Mouse (Mus musculus) splenic B cell, adult 2 months (primary cell): ENCODE data around the gene Ffar3.
"Not testable (repeated sequence)": the region's sequence is repeated elsewhere in the genome, so short reads cannot be mapped to it uniquely, and the experiment has no call there.

Experiments
- DNase-seq: peaks from one replicate; pipeline ENCODE4 v3.0.0-alpha.2; 2011; ENCODE audit warnings: low read depth, low spot score
- H3K27me3 ChIP-seq: 2 replicates; pipeline ENCODE4 v1.6.1; 2012; ENCODE audit warnings: mild to moderate bottlenecking, low read length, moderate library complexity, mixed read lengths; ENCODE audit not compliant: control insufficient read depth, poor library complexity, insufficient read depth, severe bottlenecking
- H3K36me3 ChIP-seq: 2 replicates; pipeline ENCODE4 v1.6.1; 2012; ENCODE audit warnings: mild to moderate bottlenecking, low read length, moderate library complexity, mixed read lengths; ENCODE audit not compliant: control insufficient read depth, poor library complexity, insufficient read depth, severe bottlenecking

Gene Ffar3

DNA sequence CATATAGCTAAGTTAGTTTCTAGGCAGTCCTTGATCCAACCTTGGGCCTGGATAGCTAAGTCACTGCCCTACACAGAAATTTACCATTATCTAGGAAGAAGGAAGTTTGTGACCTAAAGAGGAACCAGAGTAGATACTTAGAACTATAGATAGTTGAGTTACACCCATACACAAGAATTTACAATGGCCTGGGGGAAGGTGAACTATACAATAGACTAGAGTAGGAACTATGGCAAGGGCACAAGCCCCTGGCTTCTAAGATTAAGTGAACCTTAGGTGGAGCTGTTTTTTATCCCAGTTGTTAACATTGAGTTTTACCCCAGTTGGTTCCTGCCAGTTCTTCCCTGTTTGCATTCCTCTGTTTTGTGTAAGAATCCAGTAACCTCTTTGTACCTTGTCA, 27.1 kb downstream of the Ffar3 start:
- DNase-seq = not testable (repeated sequence)

DNA sequence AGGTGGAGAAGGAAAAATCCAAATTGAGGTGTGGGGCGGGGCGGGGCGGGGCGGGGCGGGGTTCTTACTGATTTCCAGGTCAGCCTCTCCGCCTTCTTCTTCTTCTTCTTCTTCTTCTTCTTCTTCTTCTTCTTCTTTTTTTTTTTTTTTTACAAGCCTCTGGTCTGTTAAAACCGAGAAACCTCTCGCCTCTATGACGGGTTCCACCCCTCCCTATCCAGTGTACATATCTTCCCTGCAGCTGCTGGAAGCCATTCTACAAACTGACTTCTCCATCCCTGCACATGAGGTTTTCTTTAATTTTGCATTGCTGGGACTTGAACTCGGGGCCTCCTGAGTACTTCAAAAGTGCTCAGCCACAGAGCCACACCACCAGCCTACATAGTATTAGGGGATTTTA, 29.3 kb downstream of the Ffar3 start:
- DNase-seq = no peak
- H3K36me3 ChIP-seq = no peaks in the 10 kb centered on the region
- H3K27me3 ChIP-seq = no peaks in the 10 kb centered on the region

More for the DNA sequence above, 27.1 kb downstream of the Ffar3 start:
- H3K36me3 ChIP-seq, H3K27me3 ChIP-seq: not testable (repeated sequence)

DNA sequence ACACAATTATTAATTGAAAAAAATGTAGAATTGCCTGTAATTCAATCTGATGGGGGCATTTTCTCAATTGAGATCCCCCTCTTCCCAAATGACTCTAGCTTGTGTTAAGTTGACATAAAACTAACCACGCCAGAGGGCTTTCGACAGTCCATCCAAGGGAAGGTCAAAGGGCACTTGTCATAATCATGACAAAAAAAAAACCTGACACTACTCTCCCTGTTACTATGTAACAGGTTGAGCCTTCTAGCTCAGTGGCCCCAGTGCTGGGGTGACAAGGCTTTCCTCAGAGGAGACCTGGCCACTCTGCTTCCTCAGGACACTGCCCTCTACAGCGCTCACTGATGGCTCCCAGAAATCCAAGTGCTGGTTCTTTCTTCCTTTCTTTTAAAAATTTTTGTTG, 31.7 kb downstream of the Ffar3 start:
- DNase-seq = no peak
- H3K36me3 ChIP-seq = no peaks in the 10 kb centered on the region
- H3K27me3 ChIP-seq = no peaks in the 10 kb centered on the region

DNA sequence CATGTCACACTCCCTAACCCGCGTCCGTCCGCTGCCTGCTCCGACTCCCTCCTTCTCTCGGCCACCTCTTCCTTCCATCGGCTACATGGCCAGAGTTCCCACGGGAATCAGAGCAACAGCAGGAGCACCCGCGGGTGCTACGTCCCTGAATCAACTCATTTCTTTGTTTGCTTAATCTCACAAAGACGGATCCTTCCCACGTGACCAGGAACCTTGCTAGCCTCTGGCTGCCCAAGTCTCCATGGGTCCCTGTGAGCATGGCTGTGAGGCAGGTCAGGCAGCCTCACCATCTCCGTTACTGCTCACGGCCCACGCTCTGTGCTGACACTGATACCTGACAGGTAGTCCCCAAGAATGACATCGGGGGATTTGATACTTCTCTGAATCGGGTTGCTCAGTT, 32.3 kb downstream of the Ffar3 start, which contains the start of gene Ffar2:
Ffar2 (minus strand) TSS at position 101 of the 400 bp plus-strand sequence.
- DNase-seq = no peak
- Histone ChIP-seq H3K27me3 (no peaks in the 10 kb centered on the region), H3K36me3 (no peaks in the 10 kb centered on the region)

DNA sequence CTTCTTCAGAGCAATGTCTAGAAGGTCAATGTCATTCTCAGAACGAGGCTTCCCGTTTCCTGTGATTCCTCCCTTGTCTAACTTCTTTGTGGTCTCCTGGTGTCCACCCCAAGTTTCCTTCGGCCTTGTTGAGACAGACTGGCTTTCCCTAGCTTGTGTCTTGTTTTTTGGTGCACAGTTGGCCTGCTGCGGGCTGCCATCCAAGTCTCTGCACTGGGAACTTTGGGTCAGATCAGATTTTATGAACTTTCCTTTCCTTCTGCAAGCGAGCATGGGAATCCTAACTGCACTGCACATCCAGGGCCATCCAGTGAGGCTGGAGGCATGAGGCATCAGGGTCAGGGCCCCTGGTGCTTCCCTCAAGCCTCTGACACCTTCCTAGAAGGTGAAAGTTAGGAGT, 34.4 kb downstream of the Ffar3 start:
- no peak for DNase-seq
- no peaks in the 10 kb centered on the region for H3K36me3 ChIP-seq
- H3K27me3 ChIP-seq = no peaks in the 10 kb centered on the region

DNA sequence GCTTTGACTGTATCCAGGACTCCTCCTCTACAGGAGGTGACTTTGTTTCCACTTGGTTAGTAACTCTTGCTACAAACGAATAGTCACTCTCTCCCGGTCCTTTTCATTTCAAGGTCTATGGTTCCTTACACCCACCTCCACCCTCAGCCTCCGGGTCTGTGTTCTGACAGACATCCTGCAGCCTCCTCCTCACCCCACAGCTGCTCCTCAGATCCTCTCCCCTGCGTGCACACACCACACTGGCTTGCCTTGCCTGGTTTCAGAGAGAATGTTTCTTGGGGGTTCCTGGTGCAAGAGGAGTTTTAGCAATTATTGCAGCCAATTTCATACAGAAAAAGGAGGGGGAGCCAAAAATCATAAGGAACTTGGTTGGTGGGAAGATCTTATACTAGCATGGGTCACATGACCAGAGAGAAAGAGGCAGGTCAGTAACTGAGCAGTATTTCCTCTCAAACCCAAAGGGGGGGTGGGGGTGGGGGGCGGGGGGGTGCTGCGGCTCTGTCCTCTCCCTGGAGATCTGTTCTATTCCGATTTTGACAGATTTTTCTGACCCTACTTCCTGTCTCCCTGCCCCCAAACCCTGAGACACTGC, 35.0 kb downstream of the Ffar3 start:
- Histone ChIP-seq H3K27me3 (no peaks in the 10 kb centered on the region), H3K36me3 (no peaks in the 10 kb centered on the region)
- DNase-seq = peak; percentile 31

DNA sequence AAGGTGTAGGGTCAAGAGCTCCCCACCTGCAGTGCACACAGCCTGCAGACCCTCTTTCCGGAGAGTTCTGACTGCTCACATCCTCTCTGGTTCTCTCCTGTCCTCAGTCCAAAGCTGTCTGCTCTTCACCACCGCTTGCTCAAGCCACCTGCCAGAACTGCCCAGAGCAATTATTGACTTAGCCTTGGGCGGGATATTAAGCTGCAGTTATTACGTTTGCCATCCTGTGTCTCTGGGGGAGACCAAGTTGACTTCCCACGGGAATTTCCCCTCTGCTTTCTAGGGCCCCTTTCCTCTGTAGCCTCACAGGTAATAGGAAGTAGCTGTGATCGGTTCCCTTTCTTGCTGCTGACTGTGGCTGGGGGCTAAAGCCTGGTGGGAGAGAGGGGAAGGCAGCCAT, 35.8 kb downstream of the Ffar3 start:
- H3K27me3 ChIP-seq = no peaks in the 10 kb centered on the region
- no peaks in the 10 kb centered on the region for H3K36me3 ChIP-seq
- peak; percentile 62 for DNase-seq

DNA sequence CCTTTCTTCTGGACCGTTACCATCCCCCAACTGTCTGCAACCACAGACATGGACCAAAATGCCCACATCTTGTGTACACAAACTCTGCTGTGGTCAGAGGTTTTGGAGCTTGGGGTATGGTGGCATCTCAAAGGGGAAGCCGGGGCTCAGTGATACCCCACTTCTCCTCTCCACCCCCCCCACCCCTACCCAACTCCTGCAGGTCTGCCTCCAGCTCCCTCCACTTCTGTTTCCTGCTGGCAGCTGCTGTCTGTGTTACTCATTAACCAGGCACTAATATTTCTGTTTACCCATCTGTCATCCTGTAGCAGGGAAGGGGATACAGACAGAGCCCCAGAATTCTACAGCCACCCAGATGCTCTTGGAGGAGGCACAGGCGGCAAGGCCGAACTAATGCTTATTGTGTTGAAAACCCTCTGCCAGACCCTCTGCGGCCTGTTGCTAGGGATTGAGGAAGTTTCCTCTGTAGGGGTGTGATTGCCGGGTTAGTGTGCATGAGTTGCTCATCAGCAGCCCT, 43.6 kb downstream of the Ffar3 start:
- Histone ChIP-seq H3K36me3 (no peaks in the 10 kb centered on the region), H3K27me3 (no peaks in the 10 kb centered on the region)
- DNase-seq = peak; percentile 17

DNA sequence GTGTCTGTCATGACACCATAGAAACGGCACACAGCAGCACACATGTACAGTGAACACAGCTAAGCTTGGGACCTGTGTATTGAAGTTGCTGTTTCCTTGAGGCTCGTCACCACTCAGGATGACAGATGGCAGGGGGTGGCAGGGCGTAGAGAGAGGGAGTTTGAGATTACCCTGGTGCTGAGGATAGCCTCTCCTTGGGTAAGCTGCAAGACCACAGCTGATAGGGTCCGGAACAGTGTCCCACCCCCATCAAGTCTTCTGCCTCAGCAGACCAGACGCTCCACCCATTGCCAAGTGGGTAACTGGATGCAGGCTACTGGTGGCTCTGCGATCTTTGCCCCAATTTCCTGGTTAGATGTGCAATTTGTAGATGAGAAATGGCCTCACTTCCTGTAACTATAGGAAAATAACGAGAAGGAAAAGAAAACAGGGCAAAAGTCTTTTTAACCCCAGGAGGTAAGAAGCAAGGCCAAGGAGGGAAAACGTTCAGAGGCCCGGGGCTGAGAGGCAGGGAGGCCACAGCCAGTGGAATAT, 44.2 kb downstream of the Ffar3 start:
- Histone ChIP-seq H3K36me3 (no peaks in the 10 kb centered on the region), H3K27me3 (no peaks in the 10 kb centered on the region)
- no peak for DNase-seq

DNA sequence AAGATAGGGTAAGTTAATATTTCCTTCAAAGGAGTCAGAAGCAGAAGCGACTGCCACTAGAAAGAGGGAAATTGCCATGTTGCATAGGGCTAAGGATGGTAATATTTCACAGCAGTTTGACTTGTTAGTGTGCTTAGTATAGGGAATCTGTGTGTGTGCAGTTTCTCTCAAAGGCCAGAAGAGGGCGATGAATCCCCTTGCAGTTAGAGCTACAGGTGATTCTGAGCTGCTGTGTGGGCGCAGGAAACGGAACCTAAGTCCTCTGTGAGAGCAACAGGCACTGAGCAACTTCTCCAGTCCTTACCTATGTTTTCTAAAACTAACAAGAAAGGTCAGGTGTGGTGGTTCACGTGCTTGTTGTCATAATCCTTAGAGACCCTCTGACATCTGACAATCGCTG, 45.7 kb downstream of the Ffar3 start:
- peak; percentile 72 for DNase-seq
- Histone ChIP-seq H3K27me3 (no peaks in the 10 kb centered on the region), H3K36me3 (no peaks in the 10 kb centered on the region)

DNA sequence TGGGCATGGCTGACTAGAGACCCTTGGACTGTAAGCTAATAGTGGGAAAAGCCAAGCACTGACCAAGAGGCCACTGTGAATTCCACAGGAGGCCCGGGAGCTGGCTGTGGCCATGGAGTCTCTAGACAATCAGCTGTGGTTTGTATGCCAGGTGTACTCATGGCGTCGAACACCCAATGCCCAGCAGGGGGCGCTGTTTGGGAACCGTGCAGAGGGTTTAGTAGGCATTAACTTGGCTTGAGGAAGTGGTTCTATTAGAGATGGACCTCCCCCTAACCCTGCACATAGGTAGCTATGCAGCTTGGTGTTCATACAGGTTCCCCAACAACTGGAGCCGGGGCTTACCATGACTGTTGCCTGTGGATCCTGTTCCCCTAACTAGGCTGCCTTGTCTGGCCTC, 50.1 kb downstream of the Ffar3 start:
- Histone ChIP-seq H3K36me3 (no peaks in the 10 kb centered on the region), H3K27me3 (no peaks in the 10 kb centered on the region)
- peak; percentile 91 for DNase-seq
